Mouse (Mus musculus): ENCODE measurements around the gene Srd5a1. TPM values are rescaled to one million over a fixed set of nuclear protein-coding genes. Genes with fewer than 3 reads are reported as not detected.

Srd5a1 gene
- polyA plus RNA-seq, 1 experiment = 14.9 TPM

DNA sequence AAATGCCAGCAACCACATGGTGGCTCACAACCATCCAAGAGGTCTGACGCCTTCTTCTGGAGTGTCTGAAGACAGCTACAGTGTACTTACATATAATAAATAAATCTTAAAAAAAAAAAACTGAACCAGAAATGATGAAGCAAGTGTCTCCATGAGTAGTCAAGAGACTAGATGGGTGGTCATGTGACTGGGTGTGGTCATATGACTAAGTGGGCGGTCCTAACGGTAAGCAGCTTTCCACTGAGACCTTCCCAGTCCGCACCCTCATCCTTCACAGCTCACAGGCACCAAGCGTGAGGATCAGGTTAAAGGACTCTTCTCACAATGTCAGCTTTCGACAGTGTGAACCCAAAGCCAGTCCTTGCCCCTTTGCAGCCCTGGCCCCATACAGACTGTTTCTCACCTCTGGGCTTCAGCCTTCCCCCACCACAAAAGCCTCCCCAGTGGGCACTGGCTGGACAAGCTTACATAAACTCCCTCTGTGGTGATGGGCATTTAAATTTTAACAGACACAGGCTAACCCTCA lies 55.2 kb downstream of the Srd5a1 start:
- Histone ChIP-seq H3K27me3 (ENCODE audit: control insufficient read depth, insufficient read depth, low read length) (no peaks in the 10 kb centered on the region), H3K27ac (ENCODE audit: insufficient read depth, low read length) (no peak overlapping the region), H3K4me3 (replicated peaks; ENCODE audit: insufficient read depth, low read depth, low read length) (no peak overlapping the region), H3K4me1 (ENCODE audit: control insufficient read depth, insufficient read depth, low read length) (peaks cover 9% of the 10 kb centered on the region)
- TF ChIP-seq CTCF (IDR thresholded peaks at IDR 0.05; ENCODE audit: borderline replicate concordance, insufficient read depth, low read depth, low read length) (no peak), POLR2A (IDR thresholded peaks at IDR 0.05; ENCODE audit: borderline replicate concordance, insufficient read depth, low read length) (no peak)
- 94% methylated on average over 6 of the region's 6 CpGs for WGBS
- DNase-seq = no peak

- H3K4me3 ChIP-seq (replicated peaks; ENCODE audit: insufficient read depth, low read depth, low read length) = no peak overlapping the region
- H3K4me1 ChIP-seq (ENCODE audit: control insufficient read depth, insufficient read depth, low read length) = peaks cover 9% of the 10 kb centered on the region
- 41% methylated on average over 8 of the region's 8 CpGs for WGBS
- TF ChIP-seq CTCF (IDR thresholded peaks at IDR 0.05; ENCODE audit: borderline replicate concordance, insufficient read depth, low read depth, low read length) = no peak
- no peak overlapping the region for H3K27ac ChIP-seq (ENCODE audit: insufficient read depth, low read length)
- no peak for DNase-seq
- no peaks in the 10 kb centered on the region for H3K27me3 ChIP-seq (ENCODE audit: control insufficient read depth, insufficient read depth, low read length)
Measured at GRCm38 (mm10) chr13:69555045-69555444, 56.2 kb downstream of the Srd5a1 start.

DNA sequence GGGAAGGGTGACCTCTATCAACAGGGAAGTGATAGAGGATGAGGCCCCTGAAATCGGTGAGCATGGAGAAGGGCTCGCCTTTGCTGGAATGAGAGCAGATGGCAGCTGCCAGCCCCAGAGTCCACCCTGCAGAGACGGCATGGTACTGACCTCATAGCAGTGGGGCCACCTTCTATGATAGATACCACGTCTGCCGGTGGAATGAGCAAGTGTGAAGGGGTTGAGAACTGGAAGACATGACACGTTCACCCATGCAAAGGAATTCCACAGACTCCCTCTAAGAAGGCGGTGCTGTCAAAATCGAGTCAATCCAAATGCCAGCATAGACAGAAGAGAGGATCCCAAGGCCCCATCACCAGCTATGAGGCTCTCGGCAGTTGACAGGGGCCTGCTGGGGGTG lies 57.0 kb downstream of the Srd5a1 start:
- no peak for TF ChIP-seq CTCF (IDR thresholded peaks at IDR 0.05; ENCODE audit: borderline replicate concordance, insufficient read depth, low read depth, low read length)
- TF ChIP-seq POLR2A (IDR thresholded peaks at IDR 0.05; ENCODE audit: borderline replicate concordance, insufficient read depth, low read length) = no peak
- H3K4me3 ChIP-seq (replicated peaks; ENCODE audit: insufficient read depth, low read depth, low read length) = no peak overlapping the region
- DNase-seq = no peak
- H3K27me3 ChIP-seq (ENCODE audit: control insufficient read depth, insufficient read depth, low read length) = no peaks in the 10 kb centered on the region
- H3K27ac ChIP-seq (ENCODE audit: insufficient read depth, low read length) = no peak overlapping the region
- 44% methylated on average over 9 of the region's 9 CpGs for WGBS
- H3K4me1 ChIP-seq (ENCODE audit: control insufficient read depth, insufficient read depth, low read length) = peaks cover 9% of the 10 kb centered on the region

DNA sequence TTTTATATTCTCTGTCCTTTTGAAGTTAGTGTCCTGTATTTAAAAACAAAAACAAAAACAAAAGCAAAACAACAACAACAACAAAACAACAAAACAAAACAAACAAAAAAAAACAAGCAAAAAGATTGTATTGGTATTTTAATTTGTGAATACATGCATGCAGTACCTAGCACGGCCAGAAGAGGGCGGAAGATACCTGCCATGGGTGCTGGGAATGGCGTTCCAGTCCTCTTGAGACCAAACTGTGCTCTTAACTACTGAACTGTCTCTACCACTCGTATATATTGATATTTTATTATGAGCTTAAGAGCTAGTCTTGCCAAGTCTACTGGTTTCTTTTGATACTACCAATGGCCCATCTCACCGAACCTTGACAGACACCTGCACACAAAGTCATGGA lies 58.2 kb downstream of the Srd5a1 start:
- DNase-seq = peak in 1 of 2 experiments; percentile 28
- H3K27ac ChIP-seq (ENCODE audit: insufficient read depth, low read length) = no peak overlapping the region

DNA sequence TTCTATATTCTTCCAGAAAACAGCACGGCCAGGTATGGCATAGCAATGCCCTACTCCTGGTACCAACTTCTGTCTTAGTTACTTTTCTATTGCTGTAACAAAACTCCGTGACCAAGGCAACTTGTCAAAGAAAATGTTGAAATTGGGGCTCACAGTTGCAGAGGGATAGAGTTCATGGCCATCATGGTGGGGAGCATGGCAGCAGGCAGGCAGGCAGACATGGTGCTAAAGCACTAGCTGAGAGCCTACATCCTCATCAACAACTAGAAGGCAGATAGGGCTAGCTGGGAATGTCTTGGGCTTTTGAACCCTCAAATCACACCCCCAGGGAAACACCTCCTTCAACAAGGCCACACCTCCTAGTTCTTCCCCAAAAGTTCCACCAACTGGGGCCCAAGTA lies 60.4 kb downstream of the Srd5a1 start:
- Histone ChIP-seq H3K4me3 (replicated peaks; ENCODE audit: insufficient read depth, low read depth, low read length) (no peak overlapping the region), H3K27me3 (ENCODE audit: control insufficient read depth, insufficient read depth, low read length) (no peaks in the 10 kb centered on the region), H3K27ac (ENCODE audit: insufficient read depth, low read length) (no peak overlapping the region), H3K4me1 (ENCODE audit: control insufficient read depth, insufficient read depth, low read length) (no peaks in the 10 kb centered on the region)
- no peak for DNase-seq
- 80% methylated on average over 2 of the region's 2 CpGs for WGBS
- TF ChIP-seq CTCF (IDR thresholded peaks at IDR 0.05; ENCODE audit: borderline replicate concordance, insufficient read depth, low read depth, low read length) (no peak), POLR2A (IDR thresholded peaks at IDR 0.05; ENCODE audit: borderline replicate concordance, insufficient read depth, low read length) (no peak)

More for the DNA sequence above, 58.2 kb downstream of the Srd5a1 start:
- Histone ChIP-seq H3K27me3 (ENCODE audit: control insufficient read depth, insufficient read depth, low read length) (no peaks in the 10 kb centered on the region), H3K4me1 (ENCODE audit: control insufficient read depth, insufficient read depth, low read length) (peaks cover 6% of the 10 kb centered on the region), H3K4me3 (replicated peaks; ENCODE audit: insufficient read depth, low read depth, low read length) (no peak overlapping the region)
- 18% methylated on average over 5 of the region's 5 CpGs for WGBS
- TF ChIP-seq POLR2A (IDR thresholded peaks at IDR 0.05; ENCODE audit: borderline replicate concordance, insufficient read depth, low read length) (no peak), CTCF (IDR thresholded peaks at IDR 0.05; ENCODE audit: borderline replicate concordance, insufficient read depth, low read depth, low read length) (peak; percentile 79; the same call in 1 of the 2 replicates)

DNA sequence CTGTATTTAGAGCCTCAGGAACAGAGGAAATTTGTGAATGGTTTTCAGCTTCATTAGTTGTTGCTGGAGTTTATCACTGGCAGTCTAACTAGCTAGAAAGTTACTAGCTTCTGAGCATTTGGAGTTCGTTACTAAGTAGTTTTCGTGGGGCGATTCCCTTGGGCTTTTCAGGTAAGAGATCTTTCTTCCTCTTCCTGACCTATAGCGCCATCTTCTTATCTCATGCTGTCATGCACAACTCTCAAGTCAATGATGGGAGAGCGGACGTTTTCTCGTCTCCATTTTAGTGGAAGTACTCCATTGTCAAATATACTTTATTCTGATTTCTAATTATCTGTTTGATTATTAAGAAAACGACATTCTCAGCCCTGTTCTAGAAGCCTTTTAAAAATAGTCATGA lies 61.3 kb downstream of the Srd5a1 start:
- H3K4me3 ChIP-seq (replicated peaks; ENCODE audit: insufficient read depth, low read depth, low read length) = no peak overlapping the region
- H3K27ac ChIP-seq (ENCODE audit: insufficient read depth, low read length) = no peak overlapping the region
- no peak for DNase-seq
- H3K4me1 ChIP-seq (ENCODE audit: control insufficient read depth, insufficient read depth, low read length) = no peaks in the 10 kb centered on the region
- 49% methylated on average over 8 of the region's 8 CpGs for WGBS
- no peaks in the 10 kb centered on the region for H3K27me3 ChIP-seq (ENCODE audit: control insufficient read depth, insufficient read depth, low read length)
- TF ChIP-seq POLR2A (IDR thresholded peaks at IDR 0.05; ENCODE audit: borderline replicate concordance, insufficient read depth, low read length) (no peak), CTCF (IDR thresholded peaks at IDR 0.05; ENCODE audit: borderline replicate concordance, insufficient read depth, low read depth, low read length) (no peak)

GRCm38 (mm10) chr13:69547488-69548180 lies 63.6 kb downstream of the Srd5a1 start:
- no peak overlapping the region for H3K27ac ChIP-seq (ENCODE audit: insufficient read depth, low read length)
- H3K27me3 ChIP-seq (ENCODE audit: control insufficient read depth, insufficient read depth, low read length) = no peaks in the 10 kb centered on the region
- TF ChIP-seq CTCF (IDR thresholded peaks at IDR 0.05; ENCODE audit: borderline replicate concordance, insufficient read depth, low read depth, low read length) = no peak
- no peak for TF ChIP-seq POLR2A (IDR thresholded peaks at IDR 0.05; ENCODE audit: borderline replicate concordance, insufficient read depth, low read length)
- DNase-seq = no peak
- no peak overlapping the region for H3K4me3 ChIP-seq (replicated peaks; ENCODE audit: insufficient read depth, low read depth, low read length)
- 80% methylated on average over 16 of the region's 16 CpGs for WGBS
- H3K4me1 ChIP-seq (ENCODE audit: control insufficient read depth, insufficient read depth, low read length) = no peaks in the 10 kb centered on the region

DNA sequence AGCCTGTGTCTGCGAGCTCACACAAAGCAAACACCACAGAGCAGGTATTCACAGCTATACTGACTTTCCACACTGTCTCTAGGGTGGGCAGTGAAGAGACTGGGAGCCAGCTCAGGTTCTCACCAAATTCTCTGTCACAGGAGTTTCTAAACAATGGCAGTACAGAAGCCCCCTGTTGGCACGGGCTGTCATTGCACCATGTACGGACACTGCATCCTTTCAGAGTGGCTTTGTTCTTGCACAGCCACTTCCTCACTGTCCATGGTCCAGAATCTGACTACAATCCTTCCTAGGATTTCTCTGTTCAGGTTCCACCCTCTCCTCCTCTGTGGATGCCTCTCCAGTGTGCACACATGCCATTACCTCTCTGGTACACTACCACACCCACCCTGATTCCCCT lies 66.2 kb downstream of the Srd5a1 start:
- H3K27me3 ChIP-seq (ENCODE audit: control insufficient read depth, insufficient read depth, low read length) = no peaks in the 10 kb centered on the region
- TF ChIP-seq POLR2A (IDR thresholded peaks at IDR 0.05; ENCODE audit: borderline replicate concordance, insufficient read depth, low read length) (no peak), CTCF (IDR thresholded peaks at IDR 0.05; ENCODE audit: borderline replicate concordance, insufficient read depth, low read depth, low read length) (peak; percentile 42; the same call in 1 of the 2 replicates)
- WGBS = 50% methylated on average over 3 of the region's 3 CpGs
- peak in 1 of 2 experiments; percentile 21 for DNase-seq
- peaks cover 7% of the 10 kb centered on the region; the same call in 1 of the 2 replicates for H3K4me1 ChIP-seq (ENCODE audit: control insufficient read depth, insufficient read depth, low read length)
- no peak overlapping the region for H3K4me3 ChIP-seq (replicated peaks; ENCODE audit: insufficient read depth, low read depth, low read length)
- H3K27ac ChIP-seq (ENCODE audit: insufficient read depth, low read length) = no peak overlapping the region
